Mouse (Mus musculus): ENCODE results near the gene Izumo4.

Gene Izumo4

DNA sequence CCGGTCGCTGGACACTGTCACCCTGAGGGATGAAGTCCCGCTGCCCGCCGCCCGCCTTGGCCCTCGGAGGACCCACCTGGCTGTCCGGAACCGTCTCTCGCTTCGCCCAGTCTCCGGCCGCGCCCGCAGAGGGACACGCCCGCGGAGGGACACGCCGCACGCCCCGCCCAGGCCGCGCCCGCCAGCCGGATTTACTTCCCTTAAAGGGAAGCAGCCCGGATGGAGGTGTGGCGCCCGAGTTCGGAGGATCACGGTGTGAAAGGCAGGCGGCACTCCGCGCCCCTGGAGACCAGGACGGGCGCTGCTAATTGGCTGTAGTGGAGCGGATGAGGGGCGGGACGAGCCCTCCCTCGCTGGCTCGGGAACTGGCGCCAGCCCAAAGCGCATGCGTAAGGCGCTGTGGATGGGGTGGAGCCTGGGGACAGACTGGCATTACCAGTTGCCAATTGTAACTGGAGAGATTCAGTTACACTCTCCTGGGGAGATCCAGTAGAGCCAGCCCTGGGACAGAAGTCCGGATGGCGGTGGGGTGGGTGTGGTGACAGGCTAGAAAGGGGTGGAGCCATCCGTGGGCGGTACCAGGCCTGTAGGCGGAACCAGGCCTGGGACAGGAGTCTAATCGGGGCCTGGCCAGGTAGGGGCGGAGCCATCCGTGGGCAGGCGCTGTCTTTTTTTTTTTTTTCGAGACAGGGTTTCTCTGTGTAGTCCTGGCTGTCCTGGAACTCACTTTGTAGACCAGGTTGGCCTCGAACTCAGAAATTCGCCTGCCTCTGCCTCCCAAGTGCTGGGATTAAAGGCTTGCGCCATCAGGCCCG lies at the start of gene Izumo4, which contains the start of gene Mob3a:
TSS of gene Izumo4 (plus strand) at position 464 of the 815 bp plus-strand sequence.
TSS of gene Mob3a (minus strand) at position 257 of the 815 bp plus-strand sequence.
- peak; percentile 100 for DNase-seq

DNA sequence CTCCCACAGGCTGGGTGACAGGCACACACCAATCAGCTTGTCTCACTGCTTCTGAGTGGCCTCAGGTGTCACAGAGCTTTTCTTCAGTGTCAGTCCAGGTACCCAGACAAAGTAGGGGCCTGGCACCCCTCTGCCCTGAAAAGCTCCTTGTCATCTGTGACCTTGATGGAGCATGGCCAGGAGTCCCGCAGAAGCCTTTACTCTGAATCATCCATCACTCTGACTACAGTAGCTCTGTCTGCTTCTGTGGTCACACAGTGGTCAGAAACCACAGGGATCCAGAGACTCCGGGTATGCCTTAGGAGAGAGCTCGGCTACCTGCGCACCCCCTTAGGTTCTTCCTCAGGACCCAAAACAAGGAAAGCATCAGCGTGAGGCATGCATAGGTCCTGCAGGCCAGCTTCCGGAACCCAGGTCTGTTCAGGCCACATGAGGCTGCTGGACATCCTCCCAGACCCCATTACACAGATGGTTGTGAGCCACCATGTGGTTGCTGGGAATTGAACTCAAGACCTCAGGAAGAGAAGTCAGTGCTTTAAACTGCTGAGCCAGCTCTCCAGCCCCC lies 48.7 kb upstream of the Izumo4 start:
- no peak for DNase-seq

DNA sequence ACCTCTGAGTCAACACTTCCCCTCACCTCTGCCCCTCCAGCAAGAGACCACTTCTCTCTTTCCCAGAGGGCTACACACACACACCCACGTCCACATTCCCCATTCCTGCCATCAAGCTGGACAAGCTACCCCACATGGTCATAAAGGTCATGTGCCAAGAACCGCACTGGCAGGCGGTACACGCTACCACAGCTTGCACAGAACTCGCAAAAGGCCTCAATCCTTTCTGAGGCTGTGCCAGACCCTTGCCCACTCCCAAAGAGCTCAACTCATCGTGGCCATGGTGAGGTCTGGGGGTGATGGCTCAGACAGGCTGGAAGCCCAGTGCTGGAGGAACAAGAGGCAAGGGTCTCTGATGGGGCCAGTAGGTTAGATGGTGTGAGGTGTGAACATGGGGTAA lies 47.1 kb upstream of the Izumo4 start:
- peak; percentile 95 for DNase-seq

DNA sequence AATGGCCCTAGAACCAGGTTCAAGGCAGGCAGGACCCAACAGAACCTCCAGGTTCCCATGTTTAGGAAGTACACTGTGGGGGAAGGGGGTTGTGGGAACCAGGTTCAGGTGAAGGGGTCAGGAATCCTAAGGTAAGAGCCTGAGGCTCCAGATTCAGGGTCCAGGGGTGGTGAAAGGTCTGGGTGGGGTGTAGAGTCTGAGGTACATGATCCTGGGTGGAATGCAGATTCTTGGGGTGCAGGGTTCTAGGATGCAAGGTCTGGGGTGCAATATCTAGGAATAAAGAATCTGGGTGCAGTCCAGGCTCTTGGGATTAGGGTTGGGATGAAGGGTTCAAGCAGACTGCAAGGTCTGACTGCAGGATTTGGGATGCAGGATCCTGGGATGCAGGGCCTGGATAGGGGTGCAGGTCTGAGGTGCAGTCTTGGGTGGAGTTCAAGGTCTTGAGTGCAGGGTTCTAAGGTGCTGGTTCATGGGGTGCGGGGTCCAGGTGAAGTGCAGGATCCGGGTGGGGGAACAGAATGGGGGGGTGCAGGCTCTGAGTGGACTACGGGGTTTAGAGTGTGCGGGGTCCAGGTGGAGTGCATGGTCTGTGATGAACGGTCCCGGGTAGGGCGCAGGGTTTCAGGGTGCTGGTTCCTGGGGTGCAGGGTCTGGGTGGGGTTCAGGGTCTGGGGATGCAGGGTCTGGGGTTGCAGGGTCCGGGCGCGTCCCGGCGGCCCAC lies 46.4 kb upstream of the Izumo4 start:
- DNase-seq: peak; percentile 98

DNA sequence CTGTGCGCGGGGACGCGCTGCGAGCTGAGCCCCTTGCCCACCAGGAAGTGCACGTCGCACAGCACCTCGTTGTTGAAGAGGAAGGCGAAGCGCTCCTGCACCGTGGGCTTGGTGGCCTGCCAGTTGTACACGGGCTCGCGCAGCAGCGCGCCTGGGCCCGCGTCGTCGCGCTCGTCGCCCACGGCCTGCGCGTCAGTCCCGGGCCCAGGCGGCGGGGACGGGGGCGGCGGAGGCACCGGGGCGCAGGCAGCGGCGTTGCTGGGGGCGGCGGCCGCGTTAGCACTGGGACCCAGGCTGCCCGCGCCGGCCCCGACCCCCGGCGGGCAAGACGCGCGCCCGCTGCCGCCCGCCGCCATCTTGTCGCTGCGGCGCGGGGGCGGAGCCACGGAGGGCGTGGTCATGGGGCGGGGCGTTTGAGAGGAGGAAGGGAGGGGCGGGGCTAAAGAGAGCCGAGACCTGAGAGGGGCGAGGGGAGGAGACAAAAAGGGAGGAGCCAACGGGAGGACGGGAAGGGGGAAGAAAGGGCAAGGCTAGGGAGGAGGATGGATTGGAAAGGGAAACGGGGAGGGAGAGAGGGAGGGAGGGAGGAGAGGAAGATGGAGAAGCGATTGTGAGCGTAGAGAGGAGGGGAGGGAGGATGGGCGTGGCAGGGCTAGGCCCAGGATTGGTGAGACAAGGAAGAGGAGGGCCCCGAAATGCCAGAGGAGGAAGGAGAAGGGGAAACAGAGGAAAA lies 45.7 kb upstream of the Izumo4 start:
- DNase-seq: peak; percentile 100

DNA sequence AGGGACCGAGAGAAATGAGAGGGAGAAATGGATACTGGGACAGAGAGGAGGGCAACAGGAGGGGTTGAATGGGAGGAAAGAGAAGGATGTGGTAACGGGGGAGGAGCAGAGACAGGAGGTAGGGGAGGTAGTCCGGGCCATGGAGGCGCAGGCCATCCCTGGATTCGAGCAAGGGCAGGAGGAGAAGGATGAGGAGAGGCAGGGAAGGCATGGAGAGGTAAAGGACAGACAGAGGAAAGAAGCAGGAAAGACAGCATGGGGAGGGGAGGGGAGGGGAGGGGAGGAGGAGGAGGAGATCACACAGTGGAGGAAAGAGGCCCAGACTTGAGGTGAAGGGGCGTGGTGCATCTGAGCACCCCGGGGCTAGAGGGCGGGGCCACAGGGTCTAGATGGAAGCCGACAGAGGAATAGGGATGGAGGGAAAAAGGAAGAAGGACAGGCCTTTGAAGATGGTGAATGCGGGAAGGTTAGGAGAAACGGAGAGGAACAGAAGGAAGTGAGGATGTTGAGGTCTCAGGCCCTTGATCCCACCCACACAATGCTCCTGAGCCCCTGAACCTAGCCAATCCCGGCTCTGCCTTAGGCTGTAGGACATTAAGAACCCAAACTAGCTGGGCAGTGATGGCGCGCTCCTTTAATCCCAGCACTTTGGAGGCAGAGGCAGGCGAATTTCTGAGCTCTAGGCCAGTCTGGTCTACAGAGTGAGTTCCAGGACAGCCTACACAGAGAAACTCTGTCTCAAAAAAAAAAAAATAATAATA lies 44.9 kb upstream of the Izumo4 start, which contains the start of gene Btbd2:
TSS of gene Btbd2 (minus strand) at position 209 of the 761 bp plus-strand sequence.
- DNase-seq: peak; percentile 93

DNA sequence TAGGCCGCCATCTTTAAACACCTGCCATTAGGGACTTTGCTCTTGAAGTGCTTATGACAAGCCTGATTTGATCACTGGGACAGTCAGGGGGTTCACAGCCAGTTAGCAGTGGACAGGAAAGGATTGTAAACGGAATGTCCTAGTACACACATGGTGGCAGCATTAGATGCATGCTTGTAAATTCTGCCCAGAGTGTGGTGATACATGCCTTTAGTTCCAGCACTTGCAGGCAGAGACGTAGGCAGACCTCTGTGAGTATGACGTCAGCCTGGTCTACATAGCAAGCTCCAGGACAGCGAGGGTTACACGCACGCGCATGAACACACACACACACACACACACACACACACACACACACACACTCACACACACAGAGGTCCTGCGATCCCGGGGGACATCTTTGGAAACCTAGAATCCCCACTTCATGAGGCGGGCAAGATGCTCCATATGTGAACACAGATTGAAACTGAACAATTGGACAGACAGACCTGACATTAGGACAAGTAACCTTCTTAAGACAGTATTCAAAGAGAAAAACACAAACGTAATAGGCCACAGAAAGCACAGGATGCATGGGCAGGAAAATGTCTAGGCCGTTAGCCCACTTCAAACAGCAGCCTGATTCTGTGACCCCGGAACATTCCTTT lies 43.7 kb upstream of the Izumo4 start:
- DNase-seq: no peak

DNA sequence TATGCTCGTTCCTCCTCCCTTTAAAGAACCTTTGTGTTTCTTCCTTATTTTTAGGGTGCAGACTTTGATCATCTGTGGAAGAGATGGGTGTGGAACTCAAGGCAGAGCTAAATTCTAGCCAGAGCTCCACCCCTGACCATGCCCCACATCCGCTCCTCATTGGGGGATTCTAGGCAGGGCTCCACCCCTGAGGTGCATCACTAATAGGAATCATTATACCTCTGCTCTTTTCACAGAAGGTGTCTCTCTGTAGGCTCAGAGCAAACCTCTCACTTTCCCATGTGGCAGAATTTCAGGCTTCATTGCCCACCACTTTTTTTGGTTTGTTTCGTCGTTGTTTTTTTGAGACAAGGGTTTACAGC lies 43.2 kb upstream of the Izumo4 start:
- DNase-seq: peak; percentile 93

DNA sequence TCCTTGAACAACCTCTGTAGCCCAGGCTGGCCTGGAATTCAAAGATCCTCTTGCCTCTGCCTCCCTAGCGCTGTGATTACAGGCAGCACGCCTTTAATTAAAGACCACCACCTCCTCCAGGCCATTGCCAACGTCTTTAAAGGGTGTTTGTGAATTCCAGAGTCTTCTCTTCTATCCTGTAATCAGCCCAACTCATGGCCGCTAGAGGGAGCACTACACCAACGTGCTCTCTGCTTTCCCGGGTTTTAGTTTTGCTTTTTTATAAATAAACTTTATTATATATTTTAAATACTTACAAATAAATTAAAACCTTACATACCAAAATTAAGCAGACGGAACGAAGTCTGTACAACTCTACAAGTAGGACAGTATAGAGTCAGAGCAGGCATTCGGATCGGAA lies 42.8 kb upstream of the Izumo4 start:
- DNase-seq: peak; percentile 94

DNA sequence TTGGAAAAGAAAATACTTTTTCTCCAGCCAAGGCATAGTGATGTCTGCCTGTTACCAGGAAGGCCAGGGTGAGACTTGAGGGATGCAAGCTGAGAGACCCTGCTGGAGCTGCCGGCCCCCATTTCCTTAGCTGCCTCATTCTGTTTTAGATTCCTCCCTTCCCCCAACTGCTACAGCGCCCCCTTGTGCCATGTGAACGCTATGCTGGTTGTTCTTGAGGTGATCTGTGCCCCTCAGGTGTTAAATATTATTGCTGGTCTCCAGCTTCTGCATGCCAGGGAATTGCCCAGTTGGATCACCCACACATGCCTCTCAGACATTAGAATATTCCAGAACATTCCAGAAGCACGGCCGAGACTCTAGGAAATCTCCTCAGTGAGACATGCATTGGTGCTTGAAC lies 40.8 kb upstream of the Izumo4 start:
- DNase-seq: no peak

DNA sequence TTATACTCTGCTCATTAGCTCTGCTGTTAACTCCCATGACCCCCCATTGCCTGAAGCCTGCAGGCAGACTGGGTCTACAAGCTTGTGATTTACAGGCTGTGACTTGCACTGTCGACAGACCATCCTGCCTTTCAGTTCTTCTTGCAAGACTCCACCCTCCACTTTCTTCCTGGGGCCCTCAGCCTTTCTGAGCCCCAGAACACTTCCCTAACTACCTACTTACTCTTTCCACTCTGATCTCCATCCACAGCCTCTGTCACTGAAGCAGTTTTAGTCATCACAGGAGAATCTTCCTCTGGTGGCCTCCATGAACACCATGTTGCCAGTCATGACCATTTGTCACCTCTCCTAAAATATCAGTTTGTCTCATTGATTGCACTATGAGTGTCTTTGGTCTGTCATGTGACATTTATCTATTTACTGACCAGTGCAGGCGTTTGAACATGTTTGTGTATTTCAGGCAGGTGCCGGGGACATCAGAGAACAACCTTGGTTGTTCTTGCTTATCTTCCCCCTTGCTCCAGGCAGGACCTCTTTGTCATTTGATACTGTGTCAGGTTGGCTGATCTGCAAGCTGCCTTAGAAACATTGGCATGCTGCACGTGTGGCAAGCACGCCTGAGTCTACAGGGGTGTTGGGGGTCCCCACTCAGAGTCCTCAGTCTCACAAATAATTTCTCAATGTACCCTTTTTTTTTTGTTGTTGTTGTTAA lies 38.3 kb upstream of the Izumo4 start:
- peak; percentile 96 for DNase-seq

DNA sequence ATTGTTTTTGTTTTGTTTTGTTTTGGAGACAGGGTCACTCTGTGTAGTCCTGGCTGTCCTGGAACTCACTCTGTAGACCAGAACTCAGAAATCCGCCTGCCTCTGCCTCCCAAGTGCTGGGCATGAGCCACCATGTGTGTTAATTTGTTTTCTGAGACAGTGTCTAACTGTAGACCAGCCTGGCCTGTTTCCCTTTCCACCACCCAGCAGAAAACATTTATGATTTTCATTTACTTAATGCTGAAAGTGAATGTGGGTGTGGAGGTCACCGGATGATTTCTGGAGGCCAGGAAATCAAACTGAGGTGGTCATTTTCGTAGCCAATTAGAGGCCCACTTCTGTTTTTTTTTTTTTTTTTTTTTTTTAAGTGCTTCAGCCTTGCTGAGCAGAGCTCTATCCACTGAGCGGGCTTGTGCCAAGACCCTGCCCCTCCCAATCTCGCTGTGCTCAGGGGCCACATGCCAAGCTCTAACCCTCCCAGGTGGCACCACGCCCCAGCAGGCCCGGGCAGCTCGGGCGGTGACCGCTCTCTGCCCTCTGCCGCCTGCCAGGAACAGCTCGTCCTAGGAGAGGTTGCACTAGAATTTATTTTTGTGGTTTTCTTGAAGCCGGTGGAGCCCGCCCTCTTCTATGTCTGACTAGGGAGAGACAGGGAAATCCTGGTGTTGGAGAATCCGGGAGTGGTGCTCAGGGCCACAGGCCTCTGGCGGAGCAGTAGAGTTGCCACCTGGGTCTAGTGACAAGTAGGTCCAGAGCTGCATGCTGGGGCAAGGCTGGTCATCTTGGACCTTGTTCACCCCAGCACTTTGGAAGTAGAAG lies 37.6 kb upstream of the Izumo4 start:
- peak; percentile 99 for DNase-seq

DNA sequence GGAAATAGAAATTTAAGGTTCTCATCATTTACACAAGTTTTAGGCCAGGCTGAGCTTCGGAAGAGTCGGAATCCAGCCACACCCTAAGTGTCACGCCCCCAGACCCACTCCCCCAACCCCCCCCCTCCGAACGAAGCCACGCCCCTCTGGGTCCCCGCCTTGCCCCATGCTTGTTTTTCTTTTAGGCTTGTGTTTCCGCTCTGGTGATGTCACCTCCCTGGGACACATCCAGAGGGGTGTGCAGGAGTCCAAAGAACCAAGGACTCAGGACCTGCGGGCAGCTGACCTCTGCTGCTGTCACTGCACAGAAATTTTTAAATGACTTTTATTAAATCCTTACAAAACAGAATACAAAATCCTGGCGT lies 37.0 kb upstream of the Izumo4 start:
- peak; percentile 99 for DNase-seq

DNA sequence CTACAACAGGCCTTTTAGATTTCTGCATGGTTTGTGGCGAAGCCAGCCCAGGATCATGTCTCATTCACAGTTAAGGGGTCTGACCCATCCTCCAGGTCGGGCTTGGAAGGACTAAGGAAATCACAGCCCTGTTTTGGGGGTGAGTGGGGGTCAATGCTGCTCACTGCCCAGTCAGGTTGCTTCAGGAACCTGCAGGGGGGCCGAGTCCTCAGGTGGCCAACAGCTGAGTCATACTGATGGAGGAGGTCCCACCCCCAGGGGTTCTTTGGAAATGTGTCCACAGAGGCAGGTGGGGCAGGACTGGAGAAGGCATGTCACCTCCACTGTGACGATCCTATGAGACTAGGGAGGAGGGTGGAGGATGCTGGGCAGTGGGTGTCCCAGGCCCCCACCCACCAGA lies 36.5 kb upstream of the Izumo4 start:
- peak; percentile 97 for DNase-seq

DNA sequence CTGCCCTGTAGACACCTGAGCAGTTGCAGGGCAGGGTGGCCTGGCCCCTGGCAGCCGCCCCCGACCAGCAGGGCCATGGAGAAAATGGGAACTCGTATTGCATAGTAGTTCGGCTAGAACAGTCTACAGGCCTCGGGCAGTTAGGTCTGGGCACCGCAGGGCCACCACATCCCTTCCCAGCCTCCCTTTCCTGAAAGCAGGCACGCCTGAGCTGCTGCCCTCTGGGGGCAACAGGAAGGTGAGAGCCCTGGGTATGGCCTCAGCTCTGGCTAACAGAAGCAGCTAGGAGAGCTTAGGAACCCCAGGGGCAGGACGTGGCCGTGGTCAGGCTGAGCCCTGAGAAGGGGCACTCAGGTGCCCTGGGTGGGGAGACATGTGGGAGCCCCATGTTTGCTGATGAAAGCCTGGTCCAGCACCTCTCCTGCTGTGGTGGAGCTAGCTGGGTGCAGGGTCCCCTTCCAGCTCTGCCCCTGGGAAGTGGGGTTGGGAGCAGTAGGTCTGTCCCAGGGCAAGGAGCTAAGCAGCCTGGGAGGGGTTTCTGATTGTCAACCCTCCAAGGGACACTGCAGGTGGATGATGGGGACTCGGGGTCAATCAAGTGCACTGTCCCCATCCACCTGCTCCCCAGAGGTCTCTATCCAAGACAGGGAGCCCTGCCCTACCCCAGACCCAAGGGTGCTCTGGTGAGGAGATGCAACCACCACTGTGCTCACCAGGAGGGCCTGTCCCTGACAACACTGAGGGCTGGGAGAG lies 35.8 kb upstream of the Izumo4 start:
- peak; percentile 95 for DNase-seq

DNA sequence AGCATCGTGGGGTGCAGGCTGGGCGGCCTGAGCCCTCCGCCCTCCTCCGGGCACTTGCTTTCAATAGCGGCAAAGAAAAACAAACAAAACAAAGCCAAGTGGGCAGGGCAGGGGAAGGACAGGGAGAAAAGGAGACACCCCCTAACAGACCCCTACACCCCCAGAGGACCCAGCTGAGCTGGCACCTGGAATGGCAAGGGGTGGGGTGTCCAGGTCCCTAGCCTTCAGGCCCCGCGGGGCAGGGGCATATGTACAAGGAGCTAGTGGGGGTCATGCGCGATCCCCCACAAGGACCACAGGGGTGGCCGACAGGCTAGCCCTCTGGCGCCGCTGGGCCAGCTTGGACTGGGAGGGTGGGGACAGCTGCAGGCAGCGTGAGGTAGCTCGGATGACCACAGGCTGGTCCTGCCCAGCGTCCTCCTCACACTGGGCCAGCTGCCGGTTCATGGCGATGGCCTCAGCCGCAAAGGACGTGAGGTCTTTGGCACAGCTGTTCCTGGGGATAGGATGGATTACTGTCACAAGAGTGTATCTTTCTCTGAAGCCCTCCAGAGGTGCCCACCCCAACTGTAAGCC lies 35.1 kb upstream of the Izumo4 start:
- DNase-seq: peak; percentile 96

DNA sequence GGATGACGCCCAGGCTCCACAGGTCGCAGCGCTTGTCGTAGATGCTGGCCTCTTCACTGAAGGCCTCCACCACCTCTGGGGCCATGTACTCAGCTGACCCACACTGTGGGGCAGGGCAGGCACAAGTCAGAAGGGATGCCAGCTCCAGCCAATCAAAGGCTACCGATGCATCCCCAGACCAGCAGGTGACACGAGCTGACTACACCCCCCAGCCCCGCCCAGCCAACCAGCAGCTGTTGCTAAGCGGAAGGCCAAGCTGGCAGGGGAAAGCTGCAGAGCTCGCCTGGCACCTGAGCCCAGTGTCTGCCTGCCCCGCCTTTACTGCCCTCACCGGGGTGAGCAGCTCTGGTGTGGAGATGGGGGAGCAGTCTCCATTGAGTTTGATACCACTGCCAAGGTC lies 33.4 kb upstream of the Izumo4 start:
- DNase-seq: peak; percentile 98

DNA sequence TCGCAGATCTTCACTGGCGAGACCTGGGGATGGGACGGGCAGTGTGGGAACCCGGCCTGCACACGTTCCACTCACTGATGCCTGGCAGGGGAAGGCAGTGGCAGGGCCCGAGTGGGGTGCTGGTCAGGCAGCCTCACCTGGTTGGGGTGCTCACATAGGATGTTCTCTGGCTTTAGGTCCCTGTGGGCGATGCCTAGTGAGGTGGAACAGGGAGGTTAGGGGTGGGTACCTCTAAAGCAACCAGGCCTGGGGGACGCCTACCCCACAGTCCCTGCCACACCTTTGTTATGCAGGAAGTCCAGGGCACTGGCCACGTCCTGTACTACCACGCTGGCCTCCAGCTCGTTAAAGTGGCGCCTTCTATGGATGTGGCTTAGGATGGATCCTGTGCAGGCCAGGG lies 33.0 kb upstream of the Izumo4 start:
- DNase-seq: no peak

Measured in heart, adult 11 months (tissue).